Mouse (Mus musculus) layer of hippocampus, adult 9-11 months (tissue): ENCODE results near the gene Ulk1.
A peak's percentile ranks its signal among the peaks of the same experiment; 100 is the strongest.
"Not testable (repeated sequence)": the region's sequence is repeated elsewhere in the genome, so short reads cannot be mapped to it uniquely, and the experiment has no call there.

Source experiments
- DNase-seq: peaks from one replicate; pipeline ENCODE4 v3.0.0; 2022

The Ulk1 gene

DNA sequence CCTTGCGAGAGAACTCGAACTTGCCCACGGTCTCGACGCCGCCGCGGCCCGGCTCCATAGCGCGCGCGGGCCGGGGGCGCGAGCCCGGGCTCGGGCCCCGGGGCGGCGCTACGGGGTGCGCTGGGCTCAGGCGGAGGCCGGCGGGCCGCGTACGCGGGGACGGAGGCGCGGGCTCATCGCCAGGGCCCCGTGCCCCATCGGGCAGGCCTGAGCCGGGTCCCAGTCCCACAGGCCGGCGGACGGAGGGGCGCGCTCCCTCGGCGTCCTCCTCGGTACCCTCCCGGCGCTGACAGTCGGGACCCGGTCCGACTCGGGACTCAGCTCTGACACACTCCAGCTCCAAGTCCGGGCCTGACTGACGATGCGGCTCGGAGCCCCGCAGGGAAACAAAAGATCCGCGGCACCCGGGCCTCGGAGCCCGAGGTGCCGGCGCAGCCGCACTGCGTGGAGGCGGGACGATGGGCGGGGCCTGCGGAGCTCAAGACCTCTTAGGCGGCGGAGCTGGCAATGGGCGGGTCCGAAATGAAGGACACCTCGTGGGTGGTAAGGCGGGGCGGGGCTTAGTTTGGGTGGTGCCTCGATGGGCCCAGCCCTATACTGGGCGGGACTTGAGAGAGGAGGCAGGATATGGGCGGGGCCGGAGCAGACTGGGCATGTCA lies at the start of gene Ulk1:
TSS of gene Ulk1 (minus strand) at position 431 of the 659 bp plus-strand sequence.
- DNase-seq: peak; percentile 100

- DNase-seq: peak; percentile 37
Measured at GRCm38 (mm10) chr5:110859013-110859650, 49.2 kb upstream of the Ulk1 start.

GRCm38 (mm10) chr5:110857091-110857490 lies 47.2 kb upstream of the Ulk1 start:
- no peak for DNase-seq

- DNase-seq: no peak
Measured at GRCm38 (mm10) chr5:110852990-110853389, 43.1 kb upstream of the Ulk1 start.

GRCm38 (mm10) chr5:110841046-110841862 lies 31.4 kb upstream of the Ulk1 start:
- DNase-seq: no peak

- DNase-seq: peak; percentile 14
Measured at GRCm38 (mm10) chr5:110840465-110840864, 30.6 kb upstream of the Ulk1 start.

DNA sequence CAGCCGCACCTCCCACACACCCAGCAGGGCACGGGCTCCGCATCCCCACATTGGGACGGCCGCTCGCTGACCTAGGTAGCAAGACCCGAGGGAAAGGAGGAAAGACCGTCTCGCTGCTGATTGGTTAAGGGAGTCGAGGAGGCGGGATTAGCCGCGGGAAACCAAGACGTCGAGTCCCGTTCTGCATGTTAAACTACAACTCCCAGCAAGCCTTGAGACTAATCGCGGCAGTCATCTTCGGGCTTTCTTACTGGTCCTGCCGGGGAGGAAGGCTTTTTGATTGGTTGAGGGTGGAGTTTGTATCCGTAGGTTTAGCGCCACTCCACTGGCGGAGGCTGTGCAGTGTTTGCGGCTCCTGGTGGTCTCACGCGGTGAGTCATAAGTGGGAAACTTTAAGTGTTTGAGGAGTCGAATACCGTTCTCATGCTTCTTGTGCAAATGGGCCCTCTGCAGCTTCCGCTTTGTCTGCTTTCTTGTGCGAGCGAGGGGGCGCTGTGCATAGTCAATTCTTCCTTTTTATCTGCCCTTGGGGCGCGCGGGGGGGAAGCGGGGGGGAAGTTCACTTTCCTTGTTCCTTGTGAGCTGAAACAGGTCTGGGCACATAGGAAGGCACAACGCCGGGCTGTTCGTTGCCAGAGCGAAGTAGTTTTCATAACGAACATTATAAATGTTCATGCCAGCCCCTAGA lies 29.9 kb upstream of the Ulk1 start, which contains the start of the genes Hscb and Chek2:
TSS of gene Hscb (minus strand) at position 100 of the 688 bp plus-strand sequence.
TSS of gene Chek2 (plus strand) at position 302 of the 688 bp plus-strand sequence.
- DNase-seq: peak; percentile 98

- DNase-seq: no peak
Measured at GRCm38 (mm10) chr5:110839038-110839677, 29.3 kb upstream of the Ulk1 start.

- not testable (repeated sequence) for DNase-seq
Measured at GRCm38 (mm10) chr5:110838016-110838415, 28.1 kb upstream of the Ulk1 start.

DNA sequence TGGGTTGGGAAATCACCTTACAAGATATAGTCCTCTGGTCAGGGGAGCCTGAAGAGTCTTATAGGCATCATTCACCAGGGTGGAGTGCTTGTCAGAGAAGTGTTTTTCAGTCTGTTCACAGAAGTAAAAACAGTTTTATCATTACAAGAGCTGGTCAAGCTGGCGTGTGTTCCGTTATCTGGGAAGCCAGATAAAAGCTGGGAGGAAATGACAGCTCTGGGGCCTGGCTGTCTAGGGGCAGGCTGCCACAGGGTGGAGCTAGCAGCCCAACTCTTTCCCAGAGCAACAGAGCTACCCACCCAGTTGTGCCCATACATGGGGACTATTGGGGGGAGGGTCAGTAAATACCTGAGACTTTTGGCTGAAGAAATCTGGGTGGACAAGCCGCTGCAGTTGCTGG lies 26.1 kb upstream of the Ulk1 start:
- DNase-seq: peak; percentile 16

GRCm38 (mm10) chr5:110831036-110831720 lies 21.3 kb upstream of the Ulk1 start:
- DNase-seq: no peak

DNA sequence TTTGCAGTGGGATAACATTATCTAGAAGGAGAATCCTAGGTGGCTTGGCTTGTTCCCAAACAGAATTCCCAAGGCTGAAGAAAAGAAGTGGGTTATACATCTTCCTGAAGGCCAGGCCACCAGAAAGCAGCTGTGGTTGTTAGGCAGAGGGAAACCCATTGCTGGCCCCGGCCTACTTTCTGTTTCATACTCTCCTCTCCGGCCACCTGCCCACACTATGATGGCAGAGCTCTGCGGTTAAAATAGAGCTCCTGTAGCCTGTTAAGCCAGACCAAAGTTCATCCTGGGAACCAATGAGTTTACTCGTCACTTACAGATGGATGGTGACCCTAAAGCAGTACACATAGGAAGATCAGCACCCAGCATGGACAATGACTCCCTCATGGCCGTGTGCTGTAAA lies 17.7 kb upstream of the Ulk1 start:
- DNase-seq: no peak

DNA sequence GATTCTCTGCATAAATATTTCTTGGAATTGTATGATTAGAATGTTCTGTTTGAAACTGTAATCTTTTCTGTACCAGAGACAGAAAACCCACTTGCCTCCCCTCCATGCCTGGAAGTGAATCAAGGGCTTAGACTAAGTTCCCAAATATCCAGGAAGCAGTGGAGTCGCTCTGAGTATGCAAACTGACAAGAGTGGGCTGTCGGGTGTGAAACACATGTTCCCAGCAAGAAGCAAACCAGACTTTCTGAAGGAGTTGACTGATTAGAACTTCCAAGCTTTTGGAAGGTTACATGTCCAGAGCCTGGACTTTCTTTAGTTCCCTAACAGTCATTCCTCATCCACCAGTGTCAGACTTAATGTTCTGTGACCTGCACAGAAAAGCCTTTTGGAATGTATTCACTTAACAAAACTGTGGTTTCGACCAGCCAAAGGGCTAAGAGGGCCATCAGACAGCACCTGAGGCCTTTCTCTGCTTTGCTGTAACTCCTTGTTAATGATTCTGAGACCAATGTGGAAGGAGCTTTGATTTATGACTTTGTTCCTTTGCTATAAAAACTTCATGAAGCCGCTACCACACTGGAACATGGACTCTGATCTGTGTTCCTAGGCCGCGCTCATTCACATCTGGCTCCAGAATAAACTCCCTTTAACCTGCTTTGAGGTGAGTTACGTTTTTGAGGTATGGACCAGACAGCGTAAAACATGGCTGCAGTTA lies 17.0 kb upstream of the Ulk1 start:
- no peak for DNase-seq

GRCm38 (mm10) chr5:110824421-110824820 lies 14.5 kb upstream of the Ulk1 start:
- DNase-seq: no peak

DNA sequence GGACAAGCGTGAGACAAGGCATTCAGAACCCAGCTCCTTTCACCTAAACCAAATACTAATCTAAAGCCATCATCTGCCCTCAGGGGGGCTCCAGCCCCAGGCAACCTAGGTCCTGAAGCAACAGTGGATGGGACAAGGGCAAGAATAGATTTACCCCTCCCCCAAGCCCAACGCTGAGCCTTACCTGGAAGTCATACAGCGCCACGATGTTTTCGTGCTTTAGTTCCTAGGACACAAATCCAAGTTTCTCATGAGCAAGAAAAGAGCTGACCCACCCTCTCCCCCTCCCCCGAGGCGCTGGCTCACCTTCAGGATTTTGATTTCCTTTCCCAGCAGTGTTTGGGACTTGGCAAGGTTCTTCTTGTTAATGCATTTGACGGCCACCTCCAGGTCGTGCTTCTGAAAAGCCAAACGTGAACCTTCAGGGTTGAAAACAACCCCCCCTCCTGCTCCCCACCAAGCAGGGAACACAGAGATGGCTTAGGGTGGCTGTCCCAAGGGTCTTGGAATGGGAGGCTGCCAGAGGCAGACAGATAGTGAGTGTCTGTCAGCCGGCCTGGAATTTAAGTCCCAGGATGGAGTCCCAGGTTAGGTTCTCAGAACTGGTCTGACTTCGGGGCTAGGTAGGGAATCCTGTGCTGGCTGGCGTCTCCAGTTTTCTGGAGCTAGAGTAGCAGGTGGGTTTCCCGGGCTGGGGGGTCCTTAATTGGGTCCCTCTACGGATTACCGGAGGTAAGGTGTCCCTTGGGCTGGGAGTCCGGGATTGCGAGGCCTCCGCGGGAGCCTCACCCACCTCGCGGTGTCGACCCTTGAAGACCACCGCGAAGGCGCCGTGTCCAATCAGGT lies 853 bp downstream of the Ulk1 start:
- DNase-seq: no peak

DNA sequence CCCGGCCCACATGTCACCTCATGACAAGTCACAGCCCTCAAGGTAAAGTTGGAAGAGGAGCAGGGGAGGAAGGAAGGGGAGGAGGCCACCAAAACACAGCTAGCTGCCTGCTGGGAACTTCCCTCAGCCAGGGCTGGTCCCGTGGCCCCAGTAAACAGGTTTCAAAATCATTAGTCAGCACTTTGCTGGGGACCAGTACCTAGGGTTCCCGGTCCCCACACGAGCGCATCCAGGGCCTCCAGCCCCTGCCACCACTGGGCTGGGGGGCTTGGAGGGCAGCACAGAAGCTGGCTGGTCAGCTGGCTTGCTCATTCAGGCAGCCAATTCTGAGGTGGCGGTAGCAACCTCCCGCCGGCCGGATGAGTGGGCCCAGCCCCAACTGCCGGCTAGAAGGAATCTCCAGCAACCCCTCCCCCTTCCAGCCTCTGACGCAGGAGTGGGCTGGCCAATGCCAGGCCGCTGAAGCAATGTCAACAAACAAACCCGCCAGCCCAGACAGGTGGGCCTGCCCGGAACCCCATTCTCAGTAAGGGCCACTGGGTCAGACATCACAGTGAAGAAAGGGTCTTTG lies 1.8 kb downstream of the Ulk1 start:
- DNase-seq: peak; percentile 84

DNA sequence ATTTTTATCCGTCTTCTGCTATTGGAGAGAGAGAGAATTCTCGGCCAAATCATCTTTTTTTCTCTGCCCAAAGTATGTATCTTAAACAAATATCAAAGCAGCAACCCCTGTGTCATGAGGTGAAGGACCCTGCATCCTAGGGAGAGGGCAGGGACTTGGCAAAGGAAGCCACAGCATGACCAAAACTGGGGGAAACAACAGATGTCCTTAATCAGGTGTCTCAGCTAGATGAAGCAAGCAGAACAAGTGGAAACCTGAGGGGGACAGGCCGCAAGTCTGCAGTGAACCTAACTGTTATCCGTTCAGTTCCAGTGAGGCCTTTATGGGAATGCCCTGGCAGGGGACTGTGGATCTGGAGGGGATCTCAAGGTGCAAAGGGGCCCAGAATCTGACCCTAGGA lies 2.4 kb downstream of the Ulk1 start:
- no peak for DNase-seq

GRCm38 (mm10) chr5:110806676-110807075 lies 3.2 kb downstream of the Ulk1 start:
- no peak for DNase-seq

GRCm38 (mm10) chr5:110806154-110806553 lies 3.7 kb downstream of the Ulk1 start:
- DNase-seq: no peak
